Mouse (Mus musculus) forebrain, postnatal 0 days (tissue): Measurements from ENCODE around the gene Vwde. TPM values are rescaled to one million over a fixed set of nuclear protein-coding genes. Genes with fewer than 3 reads are reported as not detected.

Source experiments
- ATAC-seq: fragments of 200-750 bp; cut with Nextera tagmentation; 2 replicates; pipeline ENCODE4 v1.8.0; 2017; ENCODE audit warnings: mild to moderate bottlenecking, moderate library complexity
- DNase-seq: peaks from one replicate; pipeline ENCODE4 v3.0.0-alpha.2; 2015
- H3K27ac ChIP-seq: fragments of 300-500 bp; sonication (generic); 2 replicates; pipeline ENCODE4 v1.5.1; 2014; ENCODE audit warnings: low read depth, mild to moderate bottlenecking, antibody characterized with exemption, low read length, moderate library complexity, mixed read lengths
- H3K27me3 ChIP-seq: fragments of 300-500 bp; sonication (generic); 2 replicates; pipeline ENCODE4 v1.6.1; 2014; ENCODE audit warnings: mild to moderate bottlenecking, low read length, mixed read lengths; ENCODE audit not compliant: insufficient read depth
- H3K36me3 ChIP-seq: fragments of 300-500 bp; sonication (generic); 2 replicates; pipeline ENCODE4 v1.6.1; 2014; ENCODE audit warnings: mild to moderate bottlenecking, moderate library complexity; ENCODE audit not compliant: insufficient read depth
- H3K4me1 ChIP-seq: fragments of 300-500 bp; sonication (generic); 2 replicates; pipeline ENCODE4 v1.6.1; 2014; ENCODE audit warnings: antibody characterized with exemption; ENCODE audit not compliant: insufficient read depth
- H3K4me2 ChIP-seq: fragments of 300-500 bp; sonication (generic); 2 replicates; pipeline ENCODE4 v1.6.1; 2014; ENCODE audit warnings: low read depth, mild to moderate bottlenecking, moderate library complexity
- H3K4me3 ChIP-seq: fragments of 300-500 bp; sonication (generic); 2 replicates; pipeline ENCODE4 v1.5.1; 2014; ENCODE audit warnings: low read depth, low read length, mixed read lengths
- H3K9ac ChIP-seq: fragments of 300-500 bp; sonication (generic); 2 replicates; pipeline ENCODE4 v1.6.1; 2014; ENCODE audit warnings: mild to moderate bottlenecking
- H3K9me3 ChIP-seq: fragments of 300-500 bp; sonication (generic); 2 replicates; pipeline ENCODE4 v1.6.1; 2016; ENCODE audit warnings: low read length
- CTCF ChIP-seq: sonication (generic); IDR thresholded peaks from 2 replicates; pipeline ENCODE4 v1.5.1; 2016; ENCODE audit warnings: antibody characterized with exemption, control low read depth, low read depth
- WGBS: fragments of 180-500 bp; shearing (Covaris S2); extraction: QIAGEN DNeasy Blood & Tissue Kit; methylation state at CpG from one replicate; pipeline ENCODE4 v1.1.7; 2014; 5-methylcytosine and 5-hydroxymethylcytosine counted together
- polyA plus RNA-seq: library from polyadenylated mRNA; unstranded; fragments of >200 nt; fragmentation: Nextera tagmentation; extraction: Ambion mirVana; gene quantifications from 2 replicates; pipeline ENCODE4 v1.2.1, GENCODE M21; 2015
- total RNA-seq: library from RNA; depleted of rRNA; stranded (reverse); fragments of >200 nt; gene quantifications from 2 replicates; pipeline ENCODE4 v1.2.3, GENCODE M21; 2014

Vwde gene
- total and polyA plus RNA-seq, 2 experiments from 2014 or later = 0.02 TPM; not detected in 1

DNA sequence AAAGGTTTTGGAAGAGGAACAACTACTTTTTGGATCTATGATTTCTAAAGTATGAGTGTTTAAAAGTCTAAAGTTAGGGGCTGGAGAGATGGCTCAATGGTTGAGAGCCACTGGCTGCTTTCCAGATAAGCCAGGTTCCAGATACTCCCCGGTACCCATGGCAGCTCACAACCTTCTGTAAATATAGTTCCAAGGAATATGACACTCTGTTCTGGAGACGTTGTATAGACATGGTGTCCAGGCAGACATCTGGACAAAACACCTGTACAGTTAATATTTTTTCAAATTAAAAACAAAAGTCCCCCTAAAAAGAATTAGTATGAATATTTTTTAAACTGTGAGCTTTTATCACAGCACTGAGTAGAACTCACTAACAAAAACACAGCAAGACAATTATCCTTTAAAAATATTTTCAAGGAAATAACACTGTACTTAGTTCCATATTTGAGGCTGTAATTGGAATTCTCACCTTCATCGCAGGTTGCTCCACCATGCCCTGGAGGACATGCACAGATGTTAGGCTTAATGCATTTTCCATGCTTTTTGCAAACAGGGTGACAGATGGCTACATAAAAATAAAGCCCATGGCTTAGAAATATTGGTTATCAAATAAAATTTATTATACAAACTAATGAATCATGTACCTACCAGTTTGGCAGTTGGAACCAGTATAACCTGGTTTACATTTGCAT lies 55.2 kb downstream of the Vwde start:
- no peak overlapping the region for H3K4me2 ChIP-seq
- no peak overlapping the region for H3K27ac ChIP-seq
- no peaks in the 10 kb centered on the region for H3K27me3 ChIP-seq
- H3K4me1 ChIP-seq = no peaks in the 10 kb centered on the region
- no peak overlapping the region for H3K4me3 ChIP-seq
- no peaks in the 10 kb centered on the region for H3K9me3 ChIP-seq
- ATAC-seq (no peak), DNase-seq (no peak)
- 67% methylated on average over 3 of the region's 3 CpGs for WGBS
- H3K36me3 ChIP-seq = no peaks in the 10 kb centered on the region
- no peak overlapping the region for H3K9ac ChIP-seq
- no peak for TF ChIP-seq CTCF

GRCm38 (mm10) chr6:13166240-13166937 lies 58.4 kb downstream of the Vwde start:
- no peak overlapping the region for H3K9ac ChIP-seq
- 36% methylated on average over 9 of the region's 9 CpGs for WGBS
- no peaks in the 10 kb centered on the region for H3K36me3 ChIP-seq
- no peaks in the 10 kb centered on the region for H3K27me3 ChIP-seq
- ATAC-seq (no peak), DNase-seq (no peak)
- TF ChIP-seq CTCF = no peak
- no peaks in the 10 kb centered on the region for H3K9me3 ChIP-seq
- H3K27ac ChIP-seq = no peak overlapping the region
- H3K4me1 ChIP-seq = no peaks in the 10 kb centered on the region
- H3K4me3 ChIP-seq = no peak overlapping the region
- H3K4me2 ChIP-seq = no peak overlapping the region

GRCm38 (mm10) chr6:13159437-13159836 lies 65.3 kb downstream of the Vwde start:
- Histone ChIP-seq H3K4me2 (no peak overlapping the region), H3K9ac (no peak overlapping the region), H3K4me3 (no peak overlapping the region), H3K27ac (no peak overlapping the region), H3K4me1 (no peaks in the 10 kb centered on the region), H3K27me3 (no peaks in the 10 kb centered on the region), H3K9me3 (no peaks in the 10 kb centered on the region), H3K36me3 (no peaks in the 10 kb centered on the region)
- peak; percentile 67 for ATAC-seq
- 89% methylated on average over 2 of the region's 2 CpGs for WGBS
- DNase-seq = peak; percentile 33
- TF ChIP-seq CTCF = peak; percentile 62

GRCm38 (mm10) chr6:13153888-13154697 lies 70.7 kb downstream of the Vwde start:
- no peaks in the 10 kb centered on the region for H3K4me1 ChIP-seq
- WGBS = 96% methylated on average over 9 of the region's 9 CpGs
- no peaks in the 10 kb centered on the region for H3K9me3 ChIP-seq
- no peak overlapping the region for H3K4me2 ChIP-seq
- H3K9ac ChIP-seq = no peak overlapping the region
- no peak for TF ChIP-seq CTCF
- H3K4me3 ChIP-seq = no peak overlapping the region
- DNase-seq (no peak), ATAC-seq (peak; percentile 32; the same call in 1 of the 2 replicates)
- no peaks in the 10 kb centered on the region for H3K27me3 ChIP-seq
- no peaks in the 10 kb centered on the region for H3K36me3 ChIP-seq
- H3K27ac ChIP-seq = no peak overlapping the region

GRCm38 (mm10) chr6:13152062-13152640 lies 72.6 kb downstream of the Vwde start:
- Histone ChIP-seq H3K4me2 (no peak overlapping the region), H3K27ac (no peak overlapping the region), H3K9ac (no peak overlapping the region), H3K4me3 (no peak overlapping the region), H3K9me3 (no peaks in the 10 kb centered on the region), H3K36me3 (no peaks in the 10 kb centered on the region), H3K27me3 (no peaks in the 10 kb centered on the region), H3K4me1 (no peaks in the 10 kb centered on the region)
- 67% methylated on average over 1 of the region's 1 CpGs for WGBS
- ATAC-seq (peak; percentile 69; the same call in 1 of the 2 replicates), DNase-seq (peak; percentile 83)
- TF ChIP-seq CTCF = peak; percentile 82

- Histone ChIP-seq H3K36me3 (no peaks in the 10 kb centered on the region), H3K4me3 (no peak overlapping the region), H3K9me3 (no peaks in the 10 kb centered on the region), H3K4me1 (no peaks in the 10 kb centered on the region), H3K27me3 (no peaks in the 10 kb centered on the region), H3K4me2 (no peak overlapping the region), H3K27ac (no peak overlapping the region), H3K9ac (no peak overlapping the region)
- DNase-seq (no peak), ATAC-seq (no peak)
- TF ChIP-seq CTCF = no peak
- WGBS = 89% methylated on average over 1 of the region's 1 CpGs
Observed at GRCm38 (mm10) chr6:13137255-13137654, 87.5 kb downstream of the Vwde start.
